Mouse (Mus musculus) liver (tissue): Measurements from ENCODE around the gene Zfp213.

ENCODE experiments used
- DNase-seq: peaks from one replicate; pipeline ENCODE4 v3.0.0-alpha.2; 2020; ENCODE audit warnings: mixed read lengths

The Zfp213 gene

GRCm38 (mm10) chr17:23572059-23572458 is 8.0 kb upstream of the Zfp213 start:
- no peak for DNase-seq

- no peak for DNase-seq
Measured at GRCm38 (mm10) chr17:23571084-23571483, 7.0 kb upstream of the Zfp213 start.

DNA sequence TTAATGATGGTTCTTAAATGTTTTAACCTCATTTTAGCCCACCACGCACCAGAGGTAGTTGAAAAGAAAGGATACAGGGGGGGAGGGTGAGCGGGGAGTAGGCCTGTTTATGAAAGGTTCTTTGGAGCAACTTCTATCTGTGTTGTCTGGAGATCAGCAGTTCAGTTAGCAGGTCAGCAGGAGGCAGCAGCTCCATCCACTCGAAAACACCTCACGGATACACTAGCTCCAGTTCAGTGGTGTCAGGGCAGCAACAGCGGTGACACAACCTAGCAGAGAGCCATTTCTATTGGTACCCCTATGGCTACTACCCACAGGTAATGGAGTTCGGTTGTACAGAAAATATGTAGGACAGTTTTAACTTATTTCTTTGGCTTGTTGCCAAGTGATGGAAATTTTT is 6.0 kb upstream of the Zfp213 start:
- DNase-seq = no peak

- no peak for DNase-seq
Measured at GRCm38 (mm10) chr17:23568370-23568769, 4.3 kb upstream of the Zfp213 start.

DNA sequence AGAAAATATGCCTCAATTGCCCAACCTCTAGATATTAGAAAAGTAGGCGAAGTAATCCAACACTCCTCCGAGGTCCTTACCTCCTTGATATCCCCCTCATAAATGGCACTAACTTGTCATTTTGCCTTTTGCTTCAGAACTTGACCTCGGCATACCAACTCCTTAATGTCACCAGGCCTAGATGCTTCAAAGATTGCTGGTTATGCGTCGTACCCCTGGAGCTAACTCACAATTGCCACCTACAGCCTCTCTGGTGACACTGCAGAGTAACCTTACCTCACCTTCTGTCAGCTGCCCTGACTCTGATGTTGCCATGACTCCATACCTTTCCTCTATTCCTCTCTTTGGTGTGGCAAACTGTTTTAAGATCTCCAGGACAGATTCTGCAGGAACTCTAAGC is 2.7 kb upstream of the Zfp213 start:
- DNase-seq = no peak

DNA sequence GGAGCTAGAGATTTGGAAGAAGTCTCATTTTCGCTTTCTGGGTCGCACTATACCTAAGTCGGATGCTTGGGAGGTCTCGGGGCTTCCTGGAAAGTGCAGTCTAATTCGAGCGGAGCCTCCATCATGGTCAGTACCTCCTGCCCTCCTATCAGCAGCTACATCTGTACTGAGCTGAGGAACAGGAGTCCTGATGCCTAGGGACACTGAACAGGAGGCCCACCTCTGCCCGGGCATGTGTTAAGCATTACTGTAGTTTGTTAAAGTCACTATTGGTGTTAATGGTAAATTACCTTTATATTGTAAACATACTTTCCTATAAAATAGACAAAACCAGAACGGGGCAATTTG is 304 bp upstream of the Zfp213 start:
- no peak for DNase-seq

DNA sequence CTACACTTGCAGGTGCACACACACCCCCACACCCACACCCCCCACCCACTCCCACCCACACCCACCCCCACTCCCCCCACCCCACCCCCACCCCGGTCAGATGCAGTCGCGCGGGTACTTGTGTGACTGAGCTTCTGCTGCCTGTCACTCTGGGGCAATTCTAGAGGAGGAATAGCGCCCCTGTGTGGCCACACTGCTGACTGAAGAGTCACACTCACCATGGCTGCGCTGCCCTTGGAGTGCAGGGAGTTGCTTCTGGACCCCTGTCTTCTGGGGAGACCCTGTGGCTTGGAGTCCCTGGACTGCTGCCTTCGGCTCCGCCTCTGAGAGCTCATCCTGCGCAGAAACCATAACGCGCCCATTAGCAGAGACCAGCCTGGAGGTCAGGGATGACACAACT is 4.3 kb downstream of the Zfp213 start:
- DNase-seq = peak; percentile 68

- DNase-seq = no peak
Measured at GRCm38 (mm10) chr17:23555243-23555916, 8.7 kb downstream of the Zfp213 start.

- DNase-seq = no peak
Measured at GRCm38 (mm10) chr17:23554321-23554720, 9.7 kb downstream of the Zfp213 start.

DNA sequence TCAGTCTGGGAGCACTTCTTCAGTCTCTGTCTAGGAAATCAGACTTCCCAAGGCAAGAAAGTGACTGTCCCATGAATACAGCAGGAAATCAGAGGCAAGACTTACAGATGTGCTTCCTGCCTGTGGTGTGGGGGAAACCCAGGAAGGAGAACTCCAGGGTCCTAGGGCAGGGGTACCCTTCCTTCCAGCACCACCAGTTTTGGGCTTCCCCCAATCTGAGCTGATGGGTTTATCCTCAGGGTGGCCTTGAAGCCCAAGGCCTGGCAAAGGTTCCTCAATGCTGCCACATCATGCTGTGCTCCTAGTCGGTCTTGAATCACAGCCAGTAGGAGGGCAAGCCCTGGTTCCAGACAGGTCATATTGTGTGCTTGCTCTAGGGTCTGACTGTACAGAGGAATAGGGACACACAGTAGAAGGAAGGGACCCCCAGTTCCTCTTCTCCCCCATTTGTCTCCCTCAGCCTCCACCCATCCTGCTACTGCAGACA is 10.4 kb downstream of the Zfp213 start:
- DNase-seq = no peak

DNA sequence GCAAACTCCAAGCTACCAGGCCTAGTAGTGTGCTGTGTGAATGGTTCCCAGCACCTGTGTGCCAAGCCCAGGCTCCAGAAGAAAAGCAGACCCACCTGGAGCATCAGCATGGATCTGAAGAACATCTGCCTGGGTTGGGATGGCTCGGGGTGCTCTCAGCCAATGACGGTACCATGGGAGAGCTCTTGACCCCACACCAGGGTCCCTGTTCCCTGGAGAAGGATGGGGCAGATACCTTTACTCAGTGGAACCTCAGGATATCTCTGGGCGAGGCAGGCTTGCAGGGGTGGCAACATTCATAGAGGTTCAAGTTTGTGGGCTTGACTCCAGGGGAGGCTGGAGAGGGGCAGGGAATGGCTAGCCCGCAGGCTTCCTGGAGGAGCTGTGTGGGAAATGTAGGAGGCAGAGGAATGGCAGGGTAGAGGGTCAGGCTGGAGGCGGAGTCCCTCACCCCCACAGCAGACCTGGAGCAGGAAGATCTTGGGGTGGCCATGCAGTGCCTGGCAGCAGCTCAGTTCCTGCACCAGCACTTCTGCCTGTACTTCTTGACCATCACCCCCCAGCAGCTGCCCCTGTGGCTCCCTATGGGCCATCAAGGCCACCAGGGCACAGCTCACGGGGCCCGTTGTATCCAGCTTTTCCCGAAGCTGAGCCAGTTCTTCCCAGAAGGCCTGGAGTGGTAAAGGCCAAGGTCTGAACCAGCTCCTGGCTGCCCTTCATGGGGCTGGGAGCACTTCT is 11.0 kb downstream of the Zfp213 start:
- DNase-seq = no peak

GRCm38 (mm10) chr17:23551963-23552362 is 12.1 kb downstream of the Zfp213 start:
- no peak for DNase-seq

DNA sequence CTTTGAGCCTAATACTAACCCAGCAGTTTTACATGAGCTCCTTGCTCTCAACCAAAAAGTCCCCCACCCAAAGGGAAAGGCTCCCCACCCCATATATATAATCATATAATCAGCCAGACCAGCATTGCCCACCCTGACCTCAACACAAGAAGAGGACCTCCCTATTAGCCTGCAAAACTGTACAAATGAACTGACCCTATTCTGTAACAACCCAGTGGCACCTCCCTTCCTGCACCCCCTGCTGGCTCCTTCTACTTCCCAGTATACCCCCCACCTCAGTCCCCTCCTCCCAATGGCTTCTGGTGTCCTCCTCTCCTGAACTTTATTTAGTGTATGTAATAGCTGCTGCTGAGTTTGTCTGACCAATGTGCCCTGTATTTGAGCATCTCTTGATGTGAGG is 12.6 kb downstream of the Zfp213 start:
- no peak for DNase-seq

- peak; percentile 54 for DNase-seq
Measured at GRCm38 (mm10) chr17:23550856-23551255, 13.2 kb downstream of the Zfp213 start.

DNA sequence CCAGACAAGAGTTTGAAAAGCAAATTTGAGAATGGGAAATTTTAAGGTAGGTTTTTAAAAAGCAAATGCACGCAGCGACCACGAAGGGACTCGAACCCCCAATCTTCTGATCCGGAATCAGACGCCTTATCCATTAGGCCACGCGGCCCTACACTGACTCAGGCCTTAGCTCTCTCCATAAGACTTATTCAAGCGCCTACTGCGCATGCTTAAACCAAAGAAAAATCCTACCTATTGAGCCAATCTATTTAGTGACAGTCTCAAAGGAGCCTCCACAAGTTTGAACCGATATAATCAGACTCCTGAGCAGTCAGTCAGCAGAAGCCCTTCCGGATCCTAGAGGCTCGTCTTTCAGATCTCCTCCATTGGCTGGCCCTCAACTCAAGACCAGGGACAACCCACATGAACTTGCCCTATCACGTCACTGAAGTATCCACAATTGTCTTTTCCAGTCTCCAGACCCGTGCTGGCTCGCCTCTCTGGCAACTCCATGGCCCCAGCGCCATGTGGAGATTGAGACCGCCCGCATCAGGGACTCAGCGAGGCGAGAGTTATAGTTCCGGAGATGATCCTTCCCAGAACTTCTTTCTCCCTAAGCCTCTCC is 13.7 kb downstream of the Zfp213 start:
- peak; percentile 91 for DNase-seq

- peak; percentile 50 for DNase-seq
Measured at GRCm38 (mm10) chr17:23549441-23549840, 14.6 kb downstream of the Zfp213 start.

DNA sequence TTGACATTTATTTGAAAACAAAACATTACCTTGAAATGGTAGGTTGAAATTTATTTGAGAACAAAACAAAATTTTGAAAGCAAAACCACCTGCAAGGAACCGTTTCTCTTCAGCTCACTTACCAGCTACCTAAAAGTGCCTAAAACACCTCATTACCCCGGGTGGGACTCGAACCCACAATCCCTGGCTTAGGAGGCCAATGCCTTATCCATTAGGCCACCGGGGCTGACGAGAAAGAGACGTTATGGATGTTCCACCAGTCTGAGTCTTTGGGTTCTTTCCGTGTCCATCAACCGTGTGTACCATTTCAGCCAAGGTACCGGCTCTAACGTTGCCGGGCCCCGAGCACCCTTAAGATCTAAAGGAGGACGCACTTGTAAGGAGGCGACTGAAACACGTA is 15.4 kb downstream of the Zfp213 start:
- DNase-seq = peak; percentile 95

GRCm38 (mm10) chr17:23547681-23548443 is 16.2 kb downstream of the Zfp213 start:
- no peak for DNase-seq

DNA sequence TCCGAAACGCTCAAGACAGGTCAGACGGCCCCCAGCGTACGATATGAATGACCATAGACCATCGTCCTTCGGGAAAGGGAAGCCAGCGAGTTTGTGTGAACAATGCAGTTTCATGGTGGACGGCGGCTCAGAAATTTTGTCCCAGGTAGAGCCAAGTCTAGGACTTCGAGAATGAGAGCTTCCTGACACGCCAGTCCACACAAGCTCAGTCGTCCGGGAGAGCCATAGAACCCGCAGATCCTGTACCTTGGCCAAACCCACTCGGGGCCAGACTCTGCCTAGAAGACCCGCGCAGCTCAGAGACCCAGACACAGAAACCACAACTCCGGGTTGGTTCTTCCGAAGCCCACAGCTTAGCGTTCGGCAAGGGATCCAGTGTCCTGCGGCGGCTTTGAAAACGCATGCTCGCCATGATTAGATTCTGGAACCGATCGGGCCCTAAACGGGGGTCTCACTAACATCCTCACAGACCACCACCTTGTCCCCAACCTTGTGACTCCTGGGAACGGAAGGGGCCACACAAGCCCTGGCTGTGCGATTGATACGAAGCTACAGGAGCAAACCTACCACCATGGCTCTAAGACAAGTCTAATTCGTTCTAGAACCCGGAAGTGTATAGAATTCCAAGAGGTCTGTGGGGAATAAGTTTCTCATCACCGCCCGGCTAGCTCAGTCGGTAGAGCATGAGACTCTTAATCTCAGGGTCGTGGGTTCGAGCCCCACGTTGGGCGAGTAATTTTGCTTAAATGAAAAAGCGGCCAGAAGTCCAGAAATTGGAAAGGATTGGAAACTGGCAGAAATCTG is 17.1 kb downstream of the Zfp213 start:
- peak; percentile 91 for DNase-seq

DNA sequence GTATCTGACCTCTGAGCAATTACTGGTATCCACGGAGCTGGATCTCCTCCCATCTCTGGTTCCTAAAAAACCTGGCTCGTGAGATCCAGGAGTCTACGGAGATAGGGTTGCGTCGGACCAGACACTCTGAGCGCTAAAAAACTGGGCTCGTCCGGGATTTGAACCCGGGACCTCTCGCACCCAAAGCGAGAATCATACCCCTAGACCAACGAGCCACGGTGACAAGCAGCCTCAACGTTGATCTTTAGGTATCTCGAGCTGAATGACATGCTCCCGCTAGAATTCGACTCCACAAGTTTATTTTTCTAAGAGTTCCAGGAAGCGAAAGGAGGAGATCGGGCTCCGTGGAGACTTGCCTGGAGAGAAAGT is 17.7 kb downstream of the Zfp213 start:
- DNase-seq = peak; percentile 89

DNA sequence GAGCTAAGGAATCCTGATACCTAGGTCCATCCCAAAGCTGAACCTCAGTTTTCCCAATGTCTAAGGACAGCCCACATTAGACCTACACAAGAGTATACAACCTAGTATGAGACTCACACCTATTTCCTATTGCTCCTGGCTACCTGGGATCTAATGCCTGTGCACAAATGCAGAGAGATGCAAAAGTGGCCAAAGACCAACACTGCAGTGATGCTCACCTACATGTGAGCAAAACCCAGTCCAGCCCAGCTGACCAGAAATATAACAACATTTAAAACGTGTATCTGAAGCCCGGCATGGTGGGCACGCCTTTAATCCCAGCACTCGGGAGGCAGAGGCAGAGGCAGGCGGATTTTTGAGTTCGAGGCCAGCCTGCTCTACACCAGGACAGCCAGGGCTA is 18.2 kb downstream of the Zfp213 start:
- DNase-seq = peak; percentile 41

- no peak for DNase-seq
Measured at GRCm38 (mm10) chr17:23544766-23545165, 19.3 kb downstream of the Zfp213 start.

GRCm38 (mm10) chr17:23543983-23544382 is 20.1 kb downstream of the Zfp213 start:
- DNase-seq = no peak
